ENCODE assay signal across 21 mouse cellular contexts in the genomic region with DNA sequence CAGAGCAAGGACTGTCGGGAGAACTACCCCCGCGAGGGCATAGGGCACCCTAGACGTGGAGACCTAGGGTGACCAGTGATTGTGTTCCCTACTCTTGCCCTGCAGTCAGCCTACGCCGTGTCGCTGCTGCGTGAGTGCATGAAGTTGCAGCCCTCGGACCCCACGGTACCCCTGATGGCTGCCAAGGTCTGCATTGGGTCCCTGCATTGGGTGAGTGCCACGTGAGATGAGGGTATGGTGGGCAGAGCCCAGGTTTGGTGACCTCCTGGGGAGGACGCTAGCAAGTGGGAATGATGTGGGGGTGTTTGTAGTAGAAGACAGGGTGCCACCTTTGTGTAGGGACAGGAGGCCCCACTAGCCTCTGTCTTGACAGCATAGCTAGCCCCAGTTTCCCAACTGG.
"Had no signal": no experiment of that assay in that cellular context is flagged by ENCODE, and none has a peak within 500 bp of the region (broad histone marks: within the 10 kb centered on the region; RNA-seq: fewer than 3 reads in every experiment).

No protein-coding gene starts in this region.

- H3K9ac ChIP-seq: kidney, embryonic 15.5 days; limb, embryonic 13.5 days; liver, embryonic 12.5 days; liver, embryonic 15.5 days; lung, embryonic 15.5 days; midbrain, embryonic 12.5 days; neural tube, embryonic 13.5 days had no signal

- H3K36me3 ChIP-seq: kidney, embryonic 15.5 days; limb, embryonic 13.5 days; lung, embryonic 15.5 days; midbrain, embryonic 12.5 days; neural tube, embryonic 13.5 days had no signal

- H3K9me3 ChIP-seq: kidney, embryonic 15.5 days; limb, embryonic 13.5 days; liver, embryonic 12.5 days; liver, embryonic 15.5 days; lung, embryonic 15.5 days; midbrain, embryonic 12.5 days; neural tube, embryonic 13.5 days had no signal

- ATAC-seq: liver, embryonic 12.5 days; midbrain, embryonic 16.5 days had no signal

- DNase-seq: kidney, adult 11 months; kidney, adult 8-10 months; kidney, postnatal 10 days; kidney, postnatal 36 days; layer of hippocampus, adult 9-11 months; left cerebral cortex, postnatal 4 days; liver; lung, adult 18-20 months; lung, postnatal 10 days; lung, postnatal 36 days; thymus, adult 18-20 months; thymus, postnatal 36 days had no signal

- H3K27me3 ChIP-seq: liver, embryonic 12.5 days; liver, embryonic 15.5 days; neural tube, embryonic 13.5 days had no signal

- H3K4me3 ChIP-seq: kidney, embryonic 15.5 days; limb, embryonic 13.5 days; liver, embryonic 12.5 days; liver, embryonic 15.5 days; lung, embryonic 15.5 days; midbrain, embryonic 12.5 days; myocyte; neural tube, embryonic 13.5 days had no signal

- H3K27ac ChIP-seq: kidney, embryonic 15.5 days; limb, embryonic 13.5 days; liver, embryonic 12.5 days; liver, embryonic 15.5 days; lung, embryonic 15.5 days; midbrain, embryonic 12.5 days; neural tube, embryonic 13.5 days had no signal
